Comparison of ENCODE assay signal across 22 mouse cellular contexts in the genomic region with DNA sequence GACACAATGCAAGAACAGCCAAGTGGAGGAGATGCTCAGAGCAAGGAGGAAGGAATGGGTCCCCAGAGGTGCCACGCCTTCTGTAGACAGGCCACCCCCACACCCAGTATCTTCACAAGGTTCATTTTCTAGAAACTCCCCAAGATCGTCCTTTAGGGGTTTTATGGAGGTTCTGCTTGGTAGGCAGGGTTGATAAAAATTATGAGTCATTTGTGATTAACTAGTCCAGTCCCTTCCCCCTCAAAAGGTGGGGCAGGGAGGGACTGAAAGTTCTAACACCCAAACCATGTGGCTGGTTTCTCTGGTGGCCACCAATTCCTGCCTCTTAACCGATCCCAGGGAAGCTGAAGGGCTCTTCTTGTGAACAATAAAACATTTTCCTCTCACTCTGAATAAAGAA. TPM values are rescaled to one million over a fixed set of nuclear protein-coding genes. Genes with fewer than 3 reads are reported as not detected.
A peak's percentile ranks its signal among the peaks of the same experiment; 100 is the strongest.
DNase-seq lines count a peak whose midpoint lies in the region; ATAC-seq and TF ChIP-seq lines count a peak whose summit lies in the region.
"Had no signal": no experiment of that assay in that cellular context is flagged by ENCODE, and none has a peak within 500 bp of the region (broad histone marks: within the 10 kb centered on the region; RNA-seq: fewer than 3 reads in every experiment).

No protein-coding gene starts in this region.

- peaks cover 14 to 32% of the 10 kb centered on the region in 2 experiments for H3K4me1 ChIP-seq in MEL (ENCODE audit: control insufficient read depth in 1 of 2, insufficient read depth in 2 of 2, low read length in 2 of 2)
- H3K4me1 ChIP-seq in liver, embryonic 13.5 days (replicated peaks) = peaks cover 72% of the 10 kb centered on the region
- H3K4me1 ChIP-seq in limb, embryonic 10.5 days = peaks cover 5% of the 10 kb centered on the region

- H3K9ac ChIP-seq in MEL (ENCODE audit: control insufficient read depth, low read depth, low read length, poor library complexity, severe bottlenecking) = peak overlapping the region; percentile 77
- H3K9ac ChIP-seq in liver, embryonic 13.5 days = peak overlapping the region; percentile 94
- H3K9ac ChIP-seq: embryonic facial prominence, embryonic 13.5 days; heart, embryonic 13.5 days; hindbrain, embryonic 15.5 days had no signal

- no peak for ATAC-seq in liver, embryonic 13.5 days (ENCODE audit: low read depth)
- 0 out of 2 replicates have a peak, but pooled peaks have one; percentile 2 for ATAC-seq in megakaryocyte-erythroid progenitor cell, adult 5-6 weeks (replicated peaks; ENCODE audit: low FRiP score, low TSS enrichment, poor library complexity, severe bottlenecking)
- ATAC-seq: forebrain, embryonic 14.5 days; Patski had no signal

- no peak for TF ChIP-seq RAD21 in MEL (IDR thresholded peaks at IDR 0.05; ENCODE audit: low read depth, low read length)

- peaks cover 0 to 38% of the 10 kb centered on the region in 2 experiments; a peak in 3 of 4 replicates for H3K36me3 ChIP-seq in MEL (ENCODE audit: control insufficient read depth in 1 of 2, insufficient read depth in 2 of 2, low read length in 2 of 2)
- peaks cover 18% of the 10 kb centered on the region for H3K36me3 ChIP-seq in liver, embryonic 13.5 days
- no peaks in the 10 kb centered on the region for H3K36me3 ChIP-seq in limb, embryonic 10.5 days
- H3K36me3 ChIP-seq: embryonic facial prominence, embryonic 13.5 days; hindbrain, embryonic 15.5 days had no signal

- TF ChIP-seq EP300 in MEL (IDR thresholded peaks at IDR 0.05; ENCODE audit: low read depth in 1 of 2, low read length in 2 of 2) = peak; percentile 82 to 88

- TF ChIP-seq POLR2A in MEL (IDR thresholded peaks at IDR 0.05; ENCODE audit: control insufficient read depth in 1 of 2, insufficient read depth in 1 of 2, low read depth in 1 of 2, low read length in 2 of 2, poor library complexity in 1 of 2) = peak in 1 of 2 experiments; percentile 70; a peak in 2 of 4 replicates

- peak overlapping the region; percentile 99 for H3K27ac ChIP-seq in MEL (ENCODE audit: control insufficient read depth, low read depth, low read length)
- H3K27ac ChIP-seq in liver, embryonic 13.5 days = peak overlapping the region; percentile 96
- no peak overlapping the region for H3K27ac ChIP-seq in limb, embryonic 10.5 days
- H3K27ac ChIP-seq: embryonic facial prominence, embryonic 13.5 days; forebrain, embryonic 10.5 days; gastrocnemius, adult 2 months; heart, embryonic 13.5 days; hindbrain, embryonic 15.5 days had no signal

- intact Hi-C loops in gastrocnemius, postnatal 14 days (cut with DNase I; ENCODE audit: low total_unique reads) = loop anchor here (10.0 kb wide), 1 partner anchor 128 kb away; the partner anchor contains the start of gene Ckap2

- peak; percentile 92 for DNase-seq in MEL (ENCODE audit: low read depth, low spot score)
- peak; percentile 69 for DNase-seq in c-Kit-positive CD71-positive TER-119-negative erythroid progenitor cells, embryonic 14.5 days (ENCODE audit: low read depth)
- no peak for DNase-seq in liver, embryonic 13.5 days
- DNase-seq in gastrocnemius, postnatal 14 days = no peak
- no peak for DNase-seq in limb, embryonic 10.5 days (ENCODE audit: low spot score)
- DNase-seq in adrenal gland, adult 2 months = no peak
- no peak for DNase-seq in adrenal gland, postnatal 4 days (ENCODE audit: low spot score in 2 of 2)
- DNase-seq: adrenal gland, adult 8-10 months; adrenal gland, postnatal 36 days; cerebellum, adult 2 months; cerebellum, postnatal 10 days; gastrocnemius, adult 2 months; gastrocnemius, postnatal 36 days; heart, adult 11 months; heart, postnatal 36 days had no signal

- 30% methylated on average over 3 of the region's 3 CpGs for WGBS in liver, embryonic 13.5 days (ENCODE audit: insufficient replicate concordance)
- 85% methylated on average over 3 of the region's 3 CpGs for WGBS in limb, embryonic 10.5 days

- peak overlapping the region; percentile 50 to 92 for H3K4me3 ChIP-seq in MEL (ENCODE audit: control insufficient read depth in 1 of 2, insufficient read depth in 1 of 2, low read depth in 2 of 2, low read length in 2 of 2)
- peak overlapping the region; percentile 94 for H3K4me3 ChIP-seq in liver, embryonic 13.5 days (replicated peaks)
- H3K4me3 ChIP-seq in limb, embryonic 10.5 days = no peak overlapping the region
- H3K4me3 ChIP-seq: embryonic facial prominence, embryonic 13.5 days; forebrain, embryonic 10.5 days; gastrocnemius, adult 2 months; heart, embryonic 13.5 days; hindbrain, embryonic 15.5 days had no signal

- peaks cover 76% of the 10 kb centered on the region for H3K79me2 ChIP-seq in MEL (ENCODE audit: control insufficient read depth, insufficient read depth, low read length, poor library complexity)

- no peak for TF ChIP-seq CTCF in MEL (IDR thresholded peaks at IDR 0.05 in 2 of 3, conservative IDR thresholded peaks at IDR 0.05 in 1 of 3; ENCODE audit: control insufficient read depth in 1 of 3, insufficient read depth in 1 of 3, low read depth in 2 of 3, low read length in 3 of 3, poor library complexity in 1 of 3, severe bottlenecking in 1 of 3)

- H3K9me3 ChIP-seq in MEL (replicated peaks; ENCODE audit: insufficient read depth, low read length) = no peaks in the 10 kb centered on the region
- H3K9me3 ChIP-seq in liver, embryonic 13.5 days (replicated peaks) = no peaks in the 10 kb centered on the region
- no peaks in the 10 kb centered on the region for H3K9me3 ChIP-seq in limb, embryonic 10.5 days (replicated peaks)
- H3K9me3 ChIP-seq: embryonic facial prominence, embryonic 13.5 days; forebrain, embryonic 10.5 days; heart, embryonic 13.5 days; hindbrain, embryonic 15.5 days had no signal

- H3K4me2 ChIP-seq in liver, embryonic 13.5 days = peak overlapping the region; percentile 89
- H3K4me2 ChIP-seq: embryonic facial prominence, embryonic 13.5 days; heart, embryonic 13.5 days; hindbrain, embryonic 15.5 days had no signal

- H3K27me3 ChIP-seq in MEL (ENCODE audit: control insufficient read depth in 1 of 2, insufficient read depth in 2 of 2, low read length in 2 of 2) = no peaks in the 10 kb centered on the region
- no peaks in the 10 kb centered on the region for H3K27me3 ChIP-seq in liver, embryonic 13.5 days
- H3K27me3 ChIP-seq in limb, embryonic 10.5 days (ENCODE audit: low read depth, poor library complexity, severe bottlenecking) = peaks cover 33% of the 10 kb centered on the region

TF ChIP-seq in MEL, 35 proteins besides CTCF, POLR2A, EP300 and RAD21 (continues in another document):
- TF ChIP-seq MAZ (IDR thresholded peaks at IDR 0.05; ENCODE audit: low read depth, low read length) = peak; percentile 61; the same call in 1 of the 2 replicates
- TF ChIP-seq ZKSCAN1 (IDR thresholded peaks at IDR 0.05; ENCODE audit: low read depth, low read length) = no peak
- no peak for TF ChIP-seq RCOR1 (IDR thresholded peaks at IDR 0.05; ENCODE audit: low read depth, low read length)
- peak; percentile 95 for TF ChIP-seq MYC (IDR thresholded peaks at IDR 0.05; ENCODE audit: low read depth, low read length)
- TF ChIP-seq E2F4 (IDR thresholded peaks at IDR 0.05; ENCODE audit: borderline replicate concordance, low read depth, low read length) = no peak
- TF ChIP-seq JUND (IDR thresholded peaks at IDR 0.05; ENCODE audit: low read depth, low read length) = peak; percentile 81; the same call in 1 of the 2 replicates
- 0 out of 2 replicates have a peak, but pooled peaks have one; percentile 10 for TF ChIP-seq HCFC1 (IDR thresholded peaks at IDR 0.05; ENCODE audit: low read depth, low read length)
- TF ChIP-seq NELFE (IDR thresholded peaks at IDR 0.05; ENCODE audit: low read depth, low read length) = peak; percentile 49; the same call in 1 of the 2 replicates
- peak; percentile 71 for TF ChIP-seq TCF12 (IDR thresholded peaks at IDR 0.05; ENCODE audit: low read depth, low read length)
- TF ChIP-seq GATA1 (IDR thresholded peaks at IDR 0.05; ENCODE audit: low read depth, low read length) = peak; percentile 81
- peak; percentile 2; the same call in 1 of the 2 replicates for TF ChIP-seq BHLHE40 (IDR thresholded peaks at IDR 0.05; ENCODE audit: borderline replicate concordance, low read depth, low read length)
- TF ChIP-seq TBP (IDR thresholded peaks at IDR 0.05; ENCODE audit: low read depth, low read length) = peak; percentile 75
- TF ChIP-seq CHD2 (IDR thresholded peaks at IDR 0.05; ENCODE audit: low read length) = peak; percentile 44; the same call in 1 of the 2 replicates
- peak; percentile 88 for TF ChIP-seq SIN3A (IDR thresholded peaks at IDR 0.05; ENCODE audit: low read length)
- TF ChIP-seq ETS1 (IDR thresholded peaks at IDR 0.05; ENCODE audit: low read depth, low read length) = peak; percentile 85
- 0 out of 2 replicates have a peak, but pooled peaks have one; percentile 30 for TF ChIP-seq ZMIZ1 (IDR thresholded peaks at IDR 0.05; ENCODE audit: low read depth, low read length)

RNA-seq across cellular contexts. Expression of gene Atp7b, which starts 3.3 kb away (rescaled TPM):
- 28.7 and 32.5 TPM in 2 replicates for total RNA-seq in MEL (2012; rRNA removed)
- polyA plus RNA-seq in MEL (2012; ENCODE audit: insufficient read depth in 1 of 2, insufficient read length in 2 of 2, low read depth in 1 of 2, low replicate concordance in 2 of 2, missing spikeins in 1 of 2) = 10 to 100 TPM in 1 of 2 experiments, not detected in 1; 29.4 TPM
- polyA plus RNA-seq in liver, embryonic 13.5 days (2015; fragmentation: Nextera tagmentation; extraction: Ambion mirVana) = 10.4 and 13.0 TPM in 2 replicates
- 50.4 and 51.5 TPM in 2 replicates for total RNA-seq in megakaryocyte-erythroid progenitor cell, adult 5-6 weeks (2014; fragmentation: Nextera tagmentation)
- total RNA-seq in megakaryocyte-erythroid progenitor cell, adult 5-6 weeks (2017) = 14.3 and 29.1 TPM in 2 replicates
- total RNA-seq in gastrocnemius, postnatal 14 days (2021) = under 1 TPM; 0.04 to 0.06 TPM
- 0.89 and 1.1 TPM in 2 replicates for polyA plus RNA-seq in limb, embryonic 10.5 days (2016; fragmentation: Nextera tagmentation; extraction: Ambion mirVana)
- total RNA-seq in adrenal gland, adult 2 months (2021) = 1 to 10 TPM in 1 of 2 experiments, under 1 TPM in 1; 0.81 to 1.2 TPM
- polyA plus RNA-seq in adrenal gland, adult 2 months (2012; rRNA removed) = 0.08 and 0.09 TPM in 2 replicates
- 1 to 10 TPM; 2.7 to 4.5 TPM for total RNA-seq in adrenal gland, postnatal 4 days (2021)

RNA-seq across cellular contexts. Expression of gene Alg11, which starts 3.7 kb away (rescaled TPM):
- total RNA-seq in MEL (2012; rRNA removed) = 18.6 and 22.2 TPM in 2 replicates
- polyA plus RNA-seq in MEL (2012; ENCODE audit: insufficient read depth in 1 of 2, insufficient read length in 2 of 2, low read depth in 1 of 2, low replicate concordance in 2 of 2, missing spikeins in 1 of 2) = 10 to 100 TPM; 17.2 to 55.0 TPM
- polyA plus RNA-seq in liver, embryonic 13.5 days (2015; fragmentation: Nextera tagmentation; extraction: Ambion mirVana) = 9.9 and 13.1 TPM in 2 replicates
- 15.7 and 19.1 TPM in 2 replicates for total RNA-seq in megakaryocyte-erythroid progenitor cell, adult 5-6 weeks (2014; fragmentation: Nextera tagmentation)
- total RNA-seq in megakaryocyte-erythroid progenitor cell, adult 5-6 weeks (2017) = 19.9 and 22.9 TPM in 2 replicates
- total RNA-seq in gastrocnemius, postnatal 14 days (2021) = 1 to 10 TPM; 6.0 to 6.2 TPM
- 33.4 and 45.6 TPM in 2 replicates for polyA plus RNA-seq in limb, embryonic 10.5 days (2016; fragmentation: Nextera tagmentation; extraction: Ambion mirVana)
- total RNA-seq in adrenal gland, adult 2 months (2021) = 10 to 100 TPM; 36.3 to 36.7 TPM
- polyA plus RNA-seq in adrenal gland, adult 2 months (2012; rRNA removed) = 0.95 and 1.3 TPM in 2 replicates
- 10 to 100 TPM; 37.6 to 42.0 TPM for total RNA-seq in adrenal gland, postnatal 4 days (2021)

Comparison
In these comparisons a context has a peak if more than half of its experiments do, and no peak if none do; other contexts are left out.
1. DNase-seq: peak in MEL (single experiment) and c-Kit-positive CD71-positive TER-119-negative erythroid progenitor cells, embryonic 14.5 days (single experiment); none in liver, embryonic 13.5 days (single experiment), gastrocnemius, postnatal 14 days (single experiment), limb, embryonic 10.5 days (single experiment), adrenal gland, adult 2 months (single experiment) and adrenal gland, postnatal 4 days (0 of 2).